Mouse (Mus musculus): ENCODE measurements around the gene Bhmt.

Bhmt gene

DNA sequence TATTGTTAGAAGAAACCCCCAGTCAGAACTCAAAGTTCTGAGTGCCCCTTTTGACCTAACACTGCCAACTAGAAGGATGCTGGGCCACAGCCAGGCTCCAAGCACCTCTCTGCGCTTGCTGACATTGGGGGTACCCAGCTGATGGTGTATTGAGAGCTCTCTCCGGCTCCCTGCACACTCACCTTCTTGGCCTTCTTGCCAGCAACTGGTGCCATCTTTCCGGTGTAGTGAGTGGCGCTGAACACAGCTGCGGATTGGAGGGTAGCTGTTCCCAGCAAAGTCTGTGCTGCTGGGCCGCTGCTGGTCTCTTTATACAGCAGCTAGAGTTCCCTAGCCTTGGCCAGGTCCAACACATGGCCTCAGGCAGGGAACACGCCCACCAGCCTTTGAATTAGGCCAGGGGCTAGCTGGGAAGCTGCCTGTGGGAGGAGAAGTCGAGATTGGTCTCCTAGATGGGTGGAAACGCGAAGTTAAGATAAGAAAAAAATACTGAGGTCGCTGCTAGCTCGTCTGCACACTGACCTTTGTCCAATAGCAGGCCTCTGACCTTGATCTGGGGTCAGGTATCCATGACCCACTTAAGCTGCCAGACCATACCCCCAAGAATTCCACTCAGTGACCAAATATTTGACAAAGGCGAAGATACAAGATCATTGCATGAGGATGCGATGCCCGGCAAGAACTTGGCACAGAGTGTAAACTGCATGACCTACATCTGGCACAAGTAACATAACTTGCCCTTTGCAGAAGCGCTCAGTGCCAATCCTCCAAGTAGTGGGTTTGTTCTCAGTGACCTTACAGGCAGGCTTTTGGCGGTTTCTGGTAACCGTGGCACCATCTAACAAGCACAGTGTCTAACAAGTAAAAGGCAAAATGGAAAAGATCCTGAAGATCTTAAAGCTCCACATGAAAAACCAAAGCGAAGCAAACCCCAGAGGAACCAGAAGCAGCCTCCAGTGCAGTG is at the start of gene Bhmt:
Gene Bhmt (minus strand): TSS at position 680 of the 964 bp plus-strand sequence.
- DNase-seq (ENCODE audit: low spot score) = no peak

DNA sequence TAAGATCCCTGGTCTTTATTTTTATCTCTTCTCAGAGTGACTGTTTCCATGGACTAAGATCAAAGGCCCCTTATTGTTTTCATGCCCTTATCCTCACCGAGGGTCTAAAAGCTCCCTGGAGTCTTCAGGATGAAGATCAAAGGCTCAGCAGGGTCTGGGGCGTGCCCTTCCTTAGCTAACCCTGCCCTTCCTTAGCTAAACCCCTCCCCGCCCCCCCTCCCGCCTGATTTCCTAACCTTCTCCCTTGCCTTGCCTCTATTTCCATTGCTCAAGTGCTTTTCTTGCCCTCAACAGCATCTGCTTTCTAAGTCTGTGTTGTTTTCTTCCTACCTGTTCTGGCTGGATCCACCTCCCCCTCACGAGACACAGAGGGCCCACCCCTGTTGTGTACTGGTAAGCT is 49.6 kb upstream of the Bhmt start:
- DNase-seq (ENCODE audit: low spot score) = no peak

DNA sequence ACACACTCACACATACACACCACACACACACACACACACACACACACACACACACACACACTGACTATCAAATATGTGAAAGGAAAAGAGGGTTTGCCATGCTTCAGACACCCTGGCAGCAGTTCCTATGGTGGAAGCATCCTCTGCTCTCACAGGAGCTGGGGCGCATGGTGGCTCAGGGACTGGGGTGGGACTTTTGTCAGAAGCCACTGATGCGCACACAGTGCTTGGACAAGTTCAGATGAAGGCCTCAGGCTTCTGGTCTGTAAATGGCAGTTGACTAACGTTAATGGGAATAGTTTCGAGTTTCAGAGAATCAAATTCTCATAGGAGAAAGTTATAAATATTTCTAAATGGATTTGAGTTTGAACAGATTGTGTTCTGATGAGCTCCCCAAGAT is 47.5 kb upstream of the Bhmt start:
- DNase-seq (ENCODE audit: low spot score) = no peak

DNA sequence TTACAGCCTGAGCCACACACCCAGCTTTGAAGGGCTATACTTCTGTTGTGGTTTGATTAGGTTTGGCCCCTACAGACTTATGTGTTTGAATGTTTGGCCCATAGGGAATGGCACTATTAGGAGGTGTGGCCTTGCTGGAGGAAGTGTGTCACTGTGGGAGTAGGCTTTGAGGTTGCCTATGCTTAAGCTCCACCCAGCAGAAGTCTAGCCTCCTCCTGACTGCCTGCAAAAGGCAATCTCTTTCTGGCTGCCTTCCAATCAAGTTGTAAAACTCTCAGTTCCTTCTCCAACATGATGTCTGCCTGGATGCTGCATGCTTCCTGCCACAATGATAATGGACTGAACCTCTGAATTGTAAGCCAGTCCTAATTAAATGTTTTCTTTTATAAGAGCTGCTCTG is 45.6 kb upstream of the Bhmt start:
- DNase-seq (ENCODE audit: low spot score) = no peak

DNA sequence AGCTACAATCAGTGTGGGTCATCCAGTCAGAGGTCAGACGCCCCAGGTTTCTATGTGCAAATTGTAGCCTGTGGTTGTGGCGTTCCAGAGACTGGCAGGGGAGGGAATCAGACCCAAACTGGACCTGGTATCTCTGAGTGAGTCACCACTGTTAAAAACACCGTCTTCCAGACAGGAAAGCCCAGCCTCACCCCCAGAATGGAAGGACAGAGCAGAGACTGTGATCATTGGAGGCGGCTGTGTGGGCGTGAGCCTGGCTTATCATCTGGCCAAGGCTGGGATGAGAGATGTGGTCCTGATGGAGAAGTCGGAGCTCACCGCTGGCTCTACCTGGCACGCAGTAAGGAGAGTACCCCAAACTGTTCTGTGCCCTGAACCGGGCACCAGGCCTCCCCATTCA is 39.1 kb upstream of the Bhmt start:
- DNase-seq (ENCODE audit: low spot score) = no peak

DNA sequence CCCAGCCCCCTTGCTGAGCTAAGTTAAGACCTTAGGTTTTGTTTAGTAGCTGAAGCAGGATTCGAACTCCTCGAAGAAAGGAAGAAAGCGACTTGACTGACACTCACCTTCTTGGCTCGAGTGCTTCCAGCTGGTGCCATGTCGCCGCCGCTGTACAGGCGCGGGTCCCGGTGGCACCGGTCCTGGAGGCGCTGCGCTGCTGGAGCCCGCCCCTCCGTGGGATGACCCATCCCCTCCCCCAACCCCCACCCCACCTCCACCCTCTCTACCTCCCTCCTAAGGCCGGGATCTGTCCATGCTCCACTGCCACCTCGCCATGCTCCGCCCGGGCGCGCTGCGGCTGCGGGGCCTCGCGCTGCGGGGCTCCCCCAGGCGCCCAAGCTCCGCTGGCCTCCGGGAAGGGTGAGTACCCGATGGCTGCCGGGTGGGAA is 36.4 kb upstream of the Bhmt start, which contains the start of the genes Bhmt2 and Dmgdh:
Gene Bhmt2 (minus strand): TSS at position 172 of the 431 bp plus-strand sequence.
Gene Dmgdh (plus strand): TSS at position 303 of the 431 bp plus-strand sequence.
- DNase-seq (ENCODE audit: low spot score) = no peak

DNA sequence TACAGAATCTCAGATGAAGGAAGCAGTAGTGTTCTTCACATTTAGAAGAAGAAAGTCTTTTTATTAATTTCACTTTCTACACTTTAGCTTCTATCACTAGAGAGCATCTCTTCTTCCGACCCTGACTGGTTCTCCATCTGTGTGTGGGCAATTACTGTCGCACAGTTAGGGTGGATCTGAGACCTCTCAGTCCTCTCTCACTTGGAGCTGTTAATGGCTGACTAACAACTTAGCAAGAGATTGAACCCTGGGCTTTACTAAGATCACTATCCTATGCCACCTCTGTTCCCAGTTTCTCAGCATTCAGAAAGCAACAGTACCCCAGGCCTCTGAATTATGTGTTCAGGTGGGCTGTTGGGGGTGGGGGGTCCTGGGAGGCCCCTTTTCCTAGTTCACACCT is 35.5 kb upstream of the Bhmt start:
- DNase-seq (ENCODE audit: low spot score) = no peak

DNA sequence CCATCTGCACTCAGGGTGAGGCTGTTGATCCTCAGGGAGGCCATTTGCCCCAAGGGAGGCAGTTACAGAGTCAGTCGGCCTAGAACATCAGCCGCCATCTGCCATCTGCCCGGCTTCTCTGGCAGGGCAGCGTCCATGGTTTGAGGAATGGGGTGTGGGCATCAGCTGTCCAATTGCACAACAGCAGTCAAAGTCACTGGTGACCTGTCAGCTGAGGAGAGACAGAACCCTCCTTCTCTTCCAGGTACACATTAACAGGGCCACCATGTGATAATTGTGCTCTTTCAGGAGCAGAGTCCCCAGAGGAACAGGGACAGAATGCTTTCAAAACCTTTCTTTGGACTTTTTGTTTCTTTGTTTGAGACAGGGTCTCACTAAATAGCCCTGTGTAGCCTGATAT is 34.6 kb upstream of the Bhmt start:
- DNase-seq (ENCODE audit: low spot score) = no peak

DNA sequence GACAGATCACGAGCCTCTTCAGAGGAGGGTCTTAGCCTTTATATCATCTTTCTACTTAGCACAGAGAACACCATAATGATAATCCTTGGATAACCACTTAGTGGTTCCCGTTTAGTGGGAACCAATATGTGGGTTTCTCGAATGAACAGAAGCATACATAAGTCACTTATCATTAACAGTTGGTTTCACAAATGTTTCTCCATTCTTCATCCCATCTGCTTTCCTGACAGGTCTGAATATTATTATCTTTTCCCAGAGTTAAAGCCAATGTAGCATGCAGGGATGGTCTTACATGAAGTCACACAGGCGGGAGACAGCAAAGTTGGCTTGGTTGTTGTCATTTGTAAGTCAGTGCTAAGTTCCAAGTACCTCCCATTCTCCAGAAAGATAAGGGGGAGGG is 29.8 kb upstream of the Bhmt start:
- DNase-seq (ENCODE audit: low spot score) = no peak

DNA sequence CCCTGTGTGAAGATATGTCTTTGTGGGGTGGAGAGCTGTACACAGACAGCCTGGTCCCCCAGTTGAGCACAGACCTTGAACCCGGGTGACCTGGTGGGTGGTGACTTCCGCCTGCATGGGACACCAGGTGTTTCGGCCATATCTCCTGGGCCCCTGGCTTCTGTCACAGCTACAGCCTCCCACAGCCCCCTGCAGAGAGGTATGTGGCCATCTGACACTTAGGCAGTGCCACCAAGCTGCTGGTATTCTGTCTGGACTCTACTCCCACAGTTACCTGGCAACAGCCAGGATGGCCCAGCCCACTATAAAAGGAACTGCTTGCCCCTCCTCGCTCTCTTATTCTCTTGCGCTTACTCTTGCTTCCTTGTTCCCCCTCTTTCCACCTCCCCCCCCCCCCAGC is 20.2 kb upstream of the Bhmt start:
- DNase-seq (ENCODE audit: low spot score) = no peak

DNA sequence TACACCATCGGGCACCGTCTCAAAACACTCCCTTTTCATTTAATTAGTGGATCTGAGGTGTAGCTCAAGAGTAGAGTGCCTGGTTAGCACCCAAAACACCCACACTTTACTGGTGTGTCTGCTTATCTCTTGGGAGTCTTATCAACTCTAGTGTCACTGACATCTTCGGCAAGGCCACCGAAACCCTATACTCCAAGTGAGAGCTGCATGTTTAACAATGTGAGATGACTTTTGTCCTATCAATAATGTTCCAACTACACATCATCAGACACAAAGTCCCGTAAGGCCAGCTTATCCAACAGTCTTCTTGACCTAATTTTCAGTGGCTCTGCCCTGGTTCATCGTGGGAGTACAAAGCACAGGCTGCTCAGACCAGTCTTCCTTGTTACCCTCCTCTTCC is 15.6 kb upstream of the Bhmt start:
- DNase-seq (ENCODE audit: low spot score) = no peak

DNA sequence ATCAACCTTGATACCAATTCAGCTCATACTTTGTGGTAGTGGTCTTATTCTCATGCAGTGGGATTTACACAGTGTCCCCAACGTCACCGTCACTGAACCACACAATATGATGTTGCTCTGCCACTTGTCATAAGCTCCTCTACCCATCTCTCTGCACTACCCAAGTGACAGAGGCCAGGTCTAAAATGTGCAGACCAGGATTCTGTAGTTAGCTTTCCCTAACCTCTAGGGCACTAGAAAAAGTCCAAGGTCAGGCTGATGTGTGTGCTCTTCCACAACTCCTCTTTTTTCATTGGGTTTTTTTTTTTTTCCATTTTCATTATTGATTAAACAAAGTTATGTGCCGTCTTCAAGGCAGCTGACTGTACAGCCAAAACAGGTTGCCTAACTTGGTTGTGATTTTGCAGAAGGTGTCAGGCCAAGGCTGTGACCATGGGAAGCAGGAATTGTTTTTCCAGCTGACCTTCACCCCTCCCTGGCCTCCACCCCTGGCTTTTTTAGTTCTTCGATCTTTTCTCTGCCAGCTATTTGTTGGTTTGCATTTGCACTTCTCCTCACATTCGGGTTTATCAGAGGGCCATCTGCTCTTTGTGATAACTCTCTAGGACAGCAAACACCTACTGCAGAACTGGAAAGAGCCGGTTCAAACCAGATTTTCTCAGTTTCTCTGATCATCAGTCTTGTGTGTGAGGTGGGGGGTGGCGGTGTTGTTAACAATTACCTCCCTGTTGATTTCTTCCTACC is 10.8 kb upstream of the Bhmt start:
- no peak for DNase-seq (ENCODE audit: low spot score)

DNA sequence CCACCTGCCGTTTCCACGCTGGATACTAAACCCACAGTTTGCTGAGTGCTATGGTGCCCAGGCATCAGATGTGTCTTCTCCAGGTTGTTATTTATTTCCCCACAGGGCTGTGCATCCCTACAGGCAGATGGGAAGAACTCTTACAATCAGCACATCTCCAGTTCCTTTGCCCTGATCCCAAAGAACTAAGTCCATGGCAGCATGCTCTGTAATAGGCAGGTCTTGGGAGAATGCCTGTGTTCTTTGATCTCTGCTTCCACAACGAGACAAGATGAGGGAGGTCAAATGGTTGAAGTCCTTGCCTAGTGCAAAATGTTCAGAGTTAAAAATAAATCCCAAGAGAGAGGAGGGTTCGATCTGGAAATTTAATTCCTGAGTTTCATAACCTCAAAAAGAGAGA is 1.9 kb upstream of the Bhmt start:
- DNase-seq (ENCODE audit: low spot score) = no peak

DNA sequence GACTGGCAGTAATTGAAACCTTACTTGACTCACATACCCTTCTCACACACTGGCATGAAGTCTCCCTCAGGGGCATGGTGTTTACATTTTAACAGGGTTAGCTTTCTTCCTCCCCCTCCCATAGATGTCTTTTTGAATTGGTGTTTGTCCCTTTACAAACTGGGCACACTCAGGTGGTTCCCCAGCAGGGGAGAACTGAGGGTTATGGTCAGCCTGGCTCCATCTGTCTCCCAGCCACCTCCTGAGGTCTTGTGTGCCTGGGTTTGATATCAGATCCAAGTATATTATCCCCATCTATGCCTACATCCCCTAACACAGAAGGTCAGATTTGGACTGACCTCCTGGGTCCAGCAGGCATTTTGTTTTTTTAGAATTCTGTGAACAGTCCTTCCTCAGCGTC is 1.2 kb downstream of the Bhmt start:
- no peak for DNase-seq (ENCODE audit: low spot score)

DNA sequence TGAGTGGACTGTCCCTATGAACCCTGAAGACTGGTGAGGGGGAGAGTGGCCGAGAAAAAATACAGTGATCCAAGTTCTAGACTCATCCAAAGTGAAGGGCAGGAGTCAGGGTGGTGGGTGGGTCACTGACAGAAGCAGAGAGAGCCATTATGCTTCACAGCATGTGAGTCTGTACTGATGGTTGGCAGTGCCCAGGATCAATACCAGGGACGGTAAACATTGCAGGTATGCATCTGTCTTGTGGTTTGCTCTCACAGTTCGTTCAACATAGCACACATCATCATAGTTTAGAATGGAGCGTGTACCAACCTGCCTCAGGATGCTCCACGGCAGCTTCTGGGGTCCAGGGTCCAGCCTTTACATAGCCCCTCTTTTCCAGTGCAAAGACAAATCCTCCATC is 4.8 kb downstream of the Bhmt start:
- DNase-seq (ENCODE audit: low spot score) = no peak

DNA sequence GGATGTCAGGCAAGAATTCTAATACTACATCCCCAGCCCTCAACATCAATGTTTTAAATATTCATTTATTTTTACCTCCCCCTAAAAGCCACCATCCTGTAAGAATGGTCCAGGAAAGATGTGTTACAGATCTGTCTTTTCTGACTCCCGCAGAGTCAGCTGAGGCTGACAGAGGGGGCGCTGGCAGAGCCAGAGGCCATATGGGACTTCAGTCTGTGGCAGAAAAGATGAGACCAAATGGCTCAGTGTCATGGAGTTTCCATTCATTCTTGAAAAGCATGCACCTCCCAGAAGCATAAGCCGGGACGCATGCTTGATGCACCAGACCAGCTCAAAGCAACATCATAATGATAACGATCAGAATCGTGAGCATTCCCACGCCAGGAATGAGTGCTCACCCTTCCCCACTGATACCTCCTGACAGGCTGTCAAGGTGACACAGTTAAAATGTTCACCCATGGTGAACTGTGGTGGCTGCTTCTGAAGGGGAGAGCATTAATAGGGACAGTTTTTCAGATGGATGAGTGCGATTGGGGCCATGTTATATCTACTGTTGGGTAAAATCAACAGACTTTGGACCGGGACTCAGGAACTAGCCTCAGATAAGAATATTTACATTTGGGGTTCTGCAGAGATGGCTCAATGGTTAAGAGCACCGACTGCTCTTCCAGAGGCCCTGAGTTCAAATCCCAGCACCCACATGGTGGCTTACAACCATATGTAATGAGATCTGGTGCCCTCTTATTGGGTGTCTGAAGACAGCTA is 6.6 kb downstream of the Bhmt start:
- DNase-seq (ENCODE audit: low spot score) = no peak

DNA sequence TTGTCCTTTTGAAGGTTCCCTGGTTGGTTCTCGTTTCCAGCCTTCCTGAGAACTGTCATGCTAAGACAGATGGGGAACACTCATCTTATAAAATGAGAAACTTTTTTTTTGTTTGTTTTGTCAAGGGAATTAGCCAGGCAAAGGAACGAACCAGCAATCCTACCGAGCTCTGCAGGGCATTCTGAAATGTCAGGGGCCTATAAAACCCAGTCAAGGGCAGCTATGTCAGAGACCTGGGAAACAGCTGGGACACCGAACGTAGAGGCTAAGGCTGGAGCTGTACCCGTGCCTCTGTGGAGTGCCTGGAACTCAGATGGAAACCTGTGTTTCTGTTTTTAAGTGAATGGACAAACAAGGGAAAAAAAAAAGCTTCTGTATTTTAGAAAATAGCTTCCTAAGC is 8.9 kb downstream of the Bhmt start:
- no peak for DNase-seq (ENCODE audit: low spot score)

DNA sequence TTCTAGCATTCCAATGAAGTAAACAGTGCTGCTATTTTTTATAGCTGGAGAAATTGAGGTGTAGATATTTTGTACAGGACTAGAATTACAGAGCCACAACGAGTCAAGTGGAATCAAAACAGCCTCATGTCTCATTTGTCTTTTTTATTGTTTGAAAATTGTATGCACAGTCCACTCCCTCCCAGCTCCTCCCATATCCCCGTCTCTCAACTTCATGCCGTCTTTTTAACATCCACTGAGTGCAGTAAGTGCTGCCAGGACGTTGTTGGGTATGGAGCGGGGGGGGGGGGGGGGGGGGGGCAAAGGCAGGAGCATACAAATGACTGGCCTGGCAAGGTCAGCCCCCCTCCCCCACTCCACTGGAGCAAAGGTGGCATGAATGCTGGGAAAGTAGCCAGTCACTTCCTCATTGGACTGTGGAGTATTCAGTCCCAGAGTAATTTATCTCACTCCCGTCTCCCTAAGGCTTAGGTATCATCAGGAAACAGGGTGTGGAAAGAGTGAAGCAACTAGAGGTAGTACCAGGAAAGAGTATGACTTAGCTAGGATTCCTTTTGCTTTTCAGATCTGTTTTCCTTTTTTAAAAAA is 23.3 kb downstream of the Bhmt start:
- DNase-seq (ENCODE audit: low spot score) = peak; percentile 29

DNA sequence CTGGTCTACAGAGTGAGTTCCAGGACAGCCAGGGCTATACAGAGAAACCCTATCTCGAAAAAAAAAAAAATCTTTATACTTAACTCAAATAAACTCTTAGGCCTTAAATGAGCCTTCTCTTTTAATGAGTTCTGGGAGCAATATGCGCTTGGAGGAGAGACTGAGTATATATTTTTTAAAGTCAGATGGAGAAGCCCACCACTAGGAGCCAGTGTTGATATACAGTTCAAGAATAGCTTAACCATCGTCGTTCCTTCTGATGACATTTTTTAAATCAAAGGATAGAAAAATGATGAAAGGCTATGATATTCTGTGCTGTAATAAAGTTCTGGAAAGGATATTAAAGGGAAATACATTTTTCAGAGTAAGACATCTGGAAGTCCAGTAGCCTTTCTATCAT is 24.0 kb downstream of the Bhmt start:
- DNase-seq (ENCODE audit: low spot score) = no peak

DNA sequence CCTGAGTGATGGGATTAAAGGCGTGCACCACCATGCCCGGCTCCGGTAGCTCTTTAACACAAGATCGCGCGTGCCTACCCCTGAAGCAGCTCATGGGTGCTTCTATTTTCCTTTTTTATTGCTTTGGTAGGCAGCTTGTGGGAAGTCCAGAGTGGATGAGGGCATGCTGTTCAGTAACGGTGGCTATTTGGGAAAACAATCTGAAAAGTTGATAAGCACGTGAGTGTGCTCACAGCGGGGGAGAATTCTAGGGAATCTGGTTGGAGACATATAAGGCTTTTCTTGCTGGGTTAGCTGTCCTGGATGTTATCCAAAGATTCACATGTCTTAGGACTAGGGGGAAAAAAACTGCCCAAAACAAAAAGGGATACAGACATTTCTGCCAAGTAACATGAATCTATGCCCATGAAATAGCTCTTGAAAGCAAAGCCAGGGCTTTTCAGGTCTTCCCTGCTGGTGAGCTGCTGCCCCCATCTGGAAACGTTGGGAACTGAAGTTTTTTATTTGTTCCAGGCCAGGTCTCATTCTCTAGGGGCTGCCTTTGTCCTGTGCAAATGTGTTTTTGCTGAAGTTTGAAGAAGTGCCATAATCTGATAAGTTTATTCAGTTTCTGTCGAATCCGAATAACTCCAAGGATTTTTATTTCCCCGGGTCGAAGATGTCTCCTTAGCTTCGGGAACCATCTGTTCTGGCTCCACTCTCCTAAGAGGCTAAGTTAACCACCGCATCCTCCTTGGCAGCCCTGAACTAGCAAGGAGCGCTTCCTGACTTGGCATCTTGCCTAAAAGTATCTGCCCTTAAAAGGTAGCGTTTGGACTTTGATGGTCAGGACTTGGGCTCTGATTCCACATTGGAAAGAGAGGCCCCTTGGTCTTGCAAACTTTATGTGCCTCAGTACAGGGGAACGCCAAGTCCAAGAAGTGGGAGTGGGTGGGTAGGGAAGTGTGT is 24.8 kb downstream of the Bhmt start:
- DNase-seq (ENCODE audit: low spot score) = peak; percentile 89

DNA sequence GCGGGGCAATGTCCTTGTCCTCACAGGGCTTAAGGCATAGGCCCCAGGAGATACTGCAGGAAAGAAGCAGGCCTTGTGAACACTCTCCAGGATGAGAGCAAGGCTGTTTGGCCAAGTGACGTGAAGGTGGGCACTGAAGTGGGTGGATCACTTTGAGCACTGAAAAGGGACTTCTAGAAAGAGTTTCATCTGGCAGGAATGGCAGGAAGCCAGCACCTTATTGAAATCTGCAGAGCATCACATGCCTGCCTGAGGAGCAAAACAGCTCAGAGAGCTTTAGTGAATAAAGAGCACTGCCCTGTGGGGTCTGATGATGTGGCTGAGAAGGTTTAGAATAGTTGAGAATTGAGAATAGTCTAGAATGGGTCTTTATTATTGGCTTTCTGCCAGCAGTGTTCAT is 29.3 kb downstream of the Bhmt start:
- DNase-seq (ENCODE audit: low spot score) = no peak
